In genomic region chr3:94952806-94953205, GRCm38 (mm10) we compare ENCODE assay signal across 8 mouse cellular contexts. TPM values are rescaled to one million over a fixed set of nuclear protein-coding genes. Genes with fewer than 3 reads are reported as not detected.
DNase-seq lines count a peak whose midpoint lies in the region; ATAC-seq and TF ChIP-seq lines count a peak whose summit lies in the region.

No protein-coding gene starts in this region.

- no peak for TF ChIP-seq POLR2A in small intestine, adult 2 months (IDR thresholded peaks at IDR 0.05; ENCODE audit: low read depth, low read length)

- no peak overlapping the region for H3K9ac ChIP-seq in intestine, embryonic 14.5 days (ENCODE audit: low read length)
- H3K9ac ChIP-seq in liver, postnatal 0 days (replicated peaks): no peak overlapping the region

- TF ChIP-seq EP300 in liver, postnatal 0 days (IDR thresholded peaks at IDR 0.05; ENCODE audit: low read depth): no peak

- ATAC-seq in intestine, embryonic 14.5 days (replicated peaks; ENCODE audit: low FRiP score, low TSS enrichment, low read depth): no peak
- no peak for ATAC-seq in liver, postnatal 0 days

- H3K4me1 ChIP-seq in embryonic facial prominence, embryonic 10.5 days: peaks cover 22% of the 10 kb centered on the region
- peaks cover 9% of the 10 kb centered on the region for H3K4me1 ChIP-seq in intestine, embryonic 14.5 days (replicated peaks; ENCODE audit: control insufficient read depth, insufficient read depth, low read length)
- peaks cover 16% of the 10 kb centered on the region for H3K4me1 ChIP-seq in liver, postnatal 0 days (ENCODE audit: insufficient read depth)
- peaks cover 5% of the 10 kb centered on the region; the same call in 1 of the 2 replicates for H3K4me1 ChIP-seq in small intestine, adult 2 months (ENCODE audit: control insufficient read depth, insufficient read depth, insufficient read length, low read length)

- H3K9me3 ChIP-seq in embryonic facial prominence, embryonic 10.5 days: no peaks in the 10 kb centered on the region
- no peaks in the 10 kb centered on the region for H3K9me3 ChIP-seq in intestine, embryonic 14.5 days (ENCODE audit: control insufficient read depth, low read length)
- H3K9me3 ChIP-seq in liver, postnatal 0 days (ENCODE audit: low read length): no peaks in the 10 kb centered on the region

- peaks cover 29% of the 10 kb centered on the region for H3K36me3 ChIP-seq in embryonic facial prominence, embryonic 10.5 days (replicated peaks)
- peaks cover 24% of the 10 kb centered on the region for H3K36me3 ChIP-seq in intestine, embryonic 14.5 days (ENCODE audit: control insufficient read depth, insufficient read depth, low read length)
- H3K36me3 ChIP-seq in liver, postnatal 0 days (replicated peaks; ENCODE audit: insufficient read depth, low read length): peaks cover 21% of the 10 kb centered on the region
- H3K36me3 ChIP-seq in small intestine, adult 2 months (ENCODE audit: control insufficient read depth, insufficient read depth, low read length): peaks cover 19% of the 10 kb centered on the region

- H3K27ac ChIP-seq in embryonic facial prominence, embryonic 10.5 days (replicated peaks): peak overlapping the region; percentile 97
- peak overlapping the region; percentile 95; the same call in 1 of the 2 replicates for H3K27ac ChIP-seq in intestine, embryonic 14.5 days (ENCODE audit: low read depth)
- no peak overlapping the region for H3K27ac ChIP-seq in liver, postnatal 0 days (ENCODE audit: low read depth)
- H3K27ac ChIP-seq in small intestine, adult 2 months (ENCODE audit: insufficient read depth, low read depth, low read length): 0 out of 2 replicates have a peak overlapping the region, but pooled peaks have one; percentile 17

- no peak for TF ChIP-seq CTCF in liver, postnatal 0 days (IDR thresholded peaks at IDR 0.05; ENCODE audit: low read depth)
- TF ChIP-seq CTCF in small intestine, adult 2 months (IDR thresholded peaks at IDR 0.05; ENCODE audit: extremely low read depth, insufficient read length, insufficient replicate concordance, low read depth, low read length): no peak

- peak overlapping the region; percentile 83 for H3K4me3 ChIP-seq in embryonic facial prominence, embryonic 10.5 days
- H3K4me3 ChIP-seq in intestine, embryonic 14.5 days (ENCODE audit: low read depth, low read length): peak overlapping the region; percentile 57
- H3K4me3 ChIP-seq in liver, postnatal 0 days (ENCODE audit: low read depth, low read length): peak overlapping the region; percentile 87
- H3K4me3 ChIP-seq in small intestine, adult 2 months (ENCODE audit: low read depth, low read length): no peak overlapping the region

- DNase-seq in spleen, adult 18-20 months: peak; percentile 46 to 70
- DNase-seq in spleen, adult 12 weeks (ENCODE audit: low spot score): no peak
- DNase-seq in embryonic facial prominence, embryonic 10.5 days (ENCODE audit: low spot score): no peak
- no peak for DNase-seq in intestine, embryonic 14.5 days (ENCODE audit: low spot score)
- no peak for DNase-seq in liver, postnatal 0 days
- DNase-seq in urinary bladder, adult 18-20 months (ENCODE audit: low spot score in 2 of 2): no peak
- DNase-seq in adipocyte (ENCODE audit: low spot score): no peak

- H3K4me2 ChIP-seq in intestine, embryonic 14.5 days (ENCODE audit: low read length): peak overlapping the region; percentile 58
- peak overlapping the region; percentile 96 for H3K4me2 ChIP-seq in liver, postnatal 0 days (ENCODE audit: low read depth, low read length)

- WGBS in embryonic facial prominence, embryonic 10.5 days: 65% methylated on average over 5 of the region's 5 CpGs
- 72% methylated on average over 5 of the region's 5 CpGs for WGBS in intestine, embryonic 14.5 days
- 69% methylated on average over 5 of the region's 5 CpGs for WGBS in liver, postnatal 0 days (ENCODE audit: insufficient replicate concordance)
- 17% methylated on average over 5 of the region's 5 CpGs for WGBS in small intestine, adult 2 months

- H3K27me3 ChIP-seq in embryonic facial prominence, embryonic 10.5 days (replicated peaks; ENCODE audit: low read depth, poor library complexity, severe bottlenecking): no peaks in the 10 kb centered on the region
- H3K27me3 ChIP-seq in intestine, embryonic 14.5 days (replicated peaks; ENCODE audit: control insufficient read depth, insufficient read depth, low read length): no peaks in the 10 kb centered on the region
- no peaks in the 10 kb centered on the region for H3K27me3 ChIP-seq in liver, postnatal 0 days (ENCODE audit: insufficient read depth, low read length)
- H3K27me3 ChIP-seq in small intestine, adult 2 months (ENCODE audit: control insufficient read depth, insufficient read depth, low read length): no peaks in the 10 kb centered on the region

RNA-seq across cellular contexts. Expression of gene Rfx5, which starts 1.1 kb away (rescaled TPM):
- 6.9 and 7.0 TPM in 2 replicates for polyA plus RNA-seq in embryonic facial prominence, embryonic 10.5 days (2016; fragmentation: Nextera tagmentation; extraction: Ambion mirVana)
- polyA plus RNA-seq in intestine, embryonic 14.5 days (2014; fragmentation: Nextera tagmentation; extraction: Ambion mirVana): 9.7 and 10.1 TPM in 2 replicates
- 1.1 and 1.2 TPM in 2 replicates for polyA plus RNA-seq in liver, postnatal 0 days (2015; fragmentation: Nextera tagmentation; extraction: Ambion mirVana)
- 5.5 and 5.7 TPM in 2 replicates for polyA plus RNA-seq in small intestine, adult 2 months (2012; rRNA removed)

RNA-seq across cellular contexts. Expression of gene Selenbp1, which starts 19.9 kb away (rescaled TPM):
- 6.4 and 7.7 TPM in 2 replicates for polyA plus RNA-seq in embryonic facial prominence, embryonic 10.5 days (2016; fragmentation: Nextera tagmentation; extraction: Ambion mirVana)
- 74.2 and 74.5 TPM in 2 replicates for polyA plus RNA-seq in intestine, embryonic 14.5 days (2014; fragmentation: Nextera tagmentation; extraction: Ambion mirVana)
- 129 and 135 TPM in 2 replicates for polyA plus RNA-seq in liver, postnatal 0 days (2015; fragmentation: Nextera tagmentation; extraction: Ambion mirVana)
- 30.5 and 50.4 TPM in 2 replicates for polyA plus RNA-seq in small intestine, adult 2 months (2012; rRNA removed)

RNA-seq across cellular contexts. Expression of gene Pi4kb, which starts 21.7 kb away (rescaled TPM):
- polyA plus RNA-seq in embryonic facial prominence, embryonic 10.5 days (2016; fragmentation: Nextera tagmentation; extraction: Ambion mirVana): 23.8 and 24.4 TPM in 2 replicates
- 24.1 and 24.8 TPM in 2 replicates for polyA plus RNA-seq in intestine, embryonic 14.5 days (2014; fragmentation: Nextera tagmentation; extraction: Ambion mirVana)
- polyA plus RNA-seq in liver, postnatal 0 days (2015; fragmentation: Nextera tagmentation; extraction: Ambion mirVana): 5.4 and 6.5 TPM in 2 replicates
- polyA plus RNA-seq in small intestine, adult 2 months (2012; rRNA removed): 14.2 and 20.9 TPM in 2 replicates

Comparison
In these comparisons a context has a peak if more than half of its experiments do, and no peak if none do; other contexts are left out.
1. DNase-seq: peak in spleen, adult 18-20 months (2 of 2); none in spleen, adult 12 weeks (single experiment), embryonic facial prominence, embryonic 10.5 days (single experiment), intestine, embryonic 14.5 days (single experiment), liver, postnatal 0 days (single experiment), urinary bladder, adult 18-20 months (0 of 2) and adipocyte (single experiment).